Mouse (Mus musculus): Measurements from ENCODE around the gene Map3k12. TPM values are rescaled to one million over a fixed set of nuclear protein-coding genes. Genes with fewer than 3 reads are reported as not detected.

The Map3k12 gene
- total RNA-seq, 2 experiments from 2014 or later: 94.3 to 97.3 TPM

GRCm38 (mm10) chr15:102520416-102520815, 3.6 kb upstream of the Map3k12 start:
- DNase-seq (ENCODE audit: low spot score in 2 of 2): no peak

GRCm38 (mm10) chr15:102519211-102520141, 2.6 kb upstream of the Map3k12 start:
- DNase-seq (ENCODE audit: low spot score in 2 of 2): no peak

- DNase-seq (ENCODE audit: low spot score in 2 of 2): no peak
Measured at GRCm38 (mm10) chr15:102518859-102519201, 2.0 kb upstream of the Map3k12 start.

GRCm38 (mm10) chr15:102517976-102518858, 1.4 kb upstream of the Map3k12 start, which contains the start of gene Tarbp2:
TSS of gene Tarbp2 (plus strand) at chr15:102518192.
- DNase-seq (ENCODE audit: low spot score in 2 of 2): peak; percentile 99 to 100

GRCm38 (mm10) chr15:102517631-102517975, 739 bp upstream of the Map3k12 start:
- DNase-seq (ENCODE audit: low spot score in 2 of 2): no peak

GRCm38 (mm10) chr15:102516293-102516692, 571 bp downstream of the Map3k12 start:
- no peak for DNase-seq (ENCODE audit: low spot score in 2 of 2)

- no peak for DNase-seq (ENCODE audit: low spot score in 2 of 2)
Measured at GRCm38 (mm10) chr15:102515791-102516190, 1.1 kb downstream of the Map3k12 start.

- DNase-seq (ENCODE audit: low spot score in 2 of 2): no peak
Measured at GRCm38 (mm10) chr15:102515261-102515660, 1.6 kb downstream of the Map3k12 start.

- DNase-seq (ENCODE audit: low spot score in 2 of 2): no peak
Measured at GRCm38 (mm10) chr15:102513004-102513403, 3.9 kb downstream of the Map3k12 start.

GRCm38 (mm10) chr15:102512471-102512870, 4.4 kb downstream of the Map3k12 start:
- DNase-seq (ENCODE audit: low spot score in 2 of 2): no peak

- no peak for DNase-seq (ENCODE audit: low spot score in 2 of 2)
Measured at GRCm38 (mm10) chr15:102512010-102512409, 4.9 kb downstream of the Map3k12 start.

- no peak for DNase-seq (ENCODE audit: low spot score in 2 of 2)
Measured at GRCm38 (mm10) chr15:102511285-102511833, 5.5 kb downstream of the Map3k12 start.

- DNase-seq (ENCODE audit: low spot score in 2 of 2): peak; percentile 78 to 84
Measured at GRCm38 (mm10) chr15:102510590-102511284, 6.1 kb downstream of the Map3k12 start.

GRCm38 (mm10) chr15:102510110-102510509, 6.8 kb downstream of the Map3k12 start:
- DNase-seq (ENCODE audit: low spot score in 2 of 2): no peak

- no peak for DNase-seq (ENCODE audit: low spot score in 2 of 2)
Measured at GRCm38 (mm10) chr15:102508336-102508735, 8.5 kb downstream of the Map3k12 start.

- no peak for DNase-seq (ENCODE audit: low spot score in 2 of 2)
Measured at GRCm38 (mm10) chr15:102507561-102507960, 9.3 kb downstream of the Map3k12 start.

GRCm38 (mm10) chr15:102506864-102507263, 10.0 kb downstream of the Map3k12 start:
- no peak for DNase-seq (ENCODE audit: low spot score in 2 of 2)

- no peak for DNase-seq (ENCODE audit: low spot score in 2 of 2)
Measured at GRCm38 (mm10) chr15:102506464-102506830, 10.4 kb downstream of the Map3k12 start.

GRCm38 (mm10) chr15:102505770-102506463, 10.9 kb downstream of the Map3k12 start:
- no peak for DNase-seq (ENCODE audit: low spot score in 2 of 2)

- DNase-seq (ENCODE audit: low spot score in 2 of 2): no peak
Measured at GRCm38 (mm10) chr15:102505073-102505769, 11.6 kb downstream of the Map3k12 start.
